Mouse (Mus musculus) mouse embryonic stem cell (cell line): ENCODE measurements around the gene Ptk6.
"Not testable (repeated sequence)": the region's sequence is repeated elsewhere in the genome, so short reads cannot be mapped to it uniquely, and the experiment has no call there.

Source experiments
- in situ Hi-C, 2 experiments: fragments of 300-500 bp; cut with MboI; formaldehyde crosslinking; loops; 1 replicate in 1 of 2; 3 replicates in 1 of 2; pipeline ENCODE4 v1.14.3; 2019 to 2020; ENCODE audit warnings: low sequenced_read_pairs in 2 of 2, low pct_unique_long_range_greater_than_20kb in 1 of 2, mixed read lengths in 1 of 2; ENCODE audit not compliant: unreplicated experiment in 1 of 2

Gene Ptk6

GRCm38 (mm10) chr2:181224994-181225393 is 22.4 kb upstream of the Ptk6 start:
- in situ Hi-C loops, result no loop called here

DNA sequence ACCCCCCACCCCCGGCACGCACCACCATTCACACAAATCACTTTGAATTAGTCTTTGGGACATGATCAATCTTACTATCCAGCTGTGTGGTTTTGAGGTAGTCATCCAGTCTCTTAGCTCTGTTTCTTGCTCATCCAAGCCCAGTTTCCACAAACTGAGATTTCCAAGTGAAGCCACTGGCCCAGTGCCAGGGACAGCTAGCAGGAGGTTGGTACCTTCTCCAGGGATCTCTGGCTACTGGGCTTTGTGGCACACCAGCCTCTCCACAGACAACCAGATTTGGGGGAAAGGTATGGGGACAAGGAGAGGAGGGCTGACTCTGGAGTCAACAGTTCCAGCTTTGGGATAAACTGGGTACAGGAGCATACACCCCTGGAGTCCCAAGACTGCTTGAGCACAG is 17.8 kb upstream of the Ptk6 start:
- in situ Hi-C loops, result no loop called here

DNA sequence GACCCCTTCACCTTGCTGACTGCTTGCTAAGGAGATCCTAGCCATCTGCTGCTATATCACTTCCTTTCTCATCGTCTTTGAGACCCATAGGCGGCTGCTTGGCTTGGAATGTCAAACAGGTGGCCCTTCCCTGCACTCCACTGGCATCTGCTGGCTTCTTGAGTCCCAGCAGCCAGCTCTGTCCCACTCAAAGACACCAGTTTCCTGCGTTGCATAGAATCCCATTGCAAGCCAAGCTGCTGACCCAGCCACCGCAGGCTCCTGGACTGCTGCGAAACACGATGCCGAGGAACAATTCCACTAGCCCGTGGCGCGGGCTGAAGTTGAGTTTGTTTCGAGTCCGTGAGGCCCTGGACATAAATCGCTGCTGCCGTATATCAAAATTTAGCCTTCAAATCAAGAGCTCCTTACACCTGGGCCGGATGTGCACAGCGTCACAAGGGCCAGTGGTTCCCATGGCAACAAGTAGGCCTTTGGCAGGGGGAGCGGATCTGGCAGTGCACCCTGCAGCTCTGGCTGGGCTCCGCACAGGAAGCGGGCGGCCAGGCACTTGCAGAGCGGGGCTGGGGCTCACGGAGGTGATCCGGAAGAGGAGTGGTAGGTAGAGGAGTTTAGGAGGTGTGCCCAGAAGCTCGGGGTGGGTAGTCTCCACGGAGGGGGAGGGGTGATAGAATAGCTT is 17.1 kb upstream of the Ptk6 start, which contains the start of gene Fndc11:
Gene Fndc11 (plus strand): TSS at position 476 of the 679 bp plus-strand sequence.
- in situ Hi-C loops, result no loop called here

- in situ Hi-C loops, result no loop called here
Observed at GRCm38 (mm10) chr2:181218881-181219485, 16.4 kb upstream of the Ptk6 start.

DNA sequence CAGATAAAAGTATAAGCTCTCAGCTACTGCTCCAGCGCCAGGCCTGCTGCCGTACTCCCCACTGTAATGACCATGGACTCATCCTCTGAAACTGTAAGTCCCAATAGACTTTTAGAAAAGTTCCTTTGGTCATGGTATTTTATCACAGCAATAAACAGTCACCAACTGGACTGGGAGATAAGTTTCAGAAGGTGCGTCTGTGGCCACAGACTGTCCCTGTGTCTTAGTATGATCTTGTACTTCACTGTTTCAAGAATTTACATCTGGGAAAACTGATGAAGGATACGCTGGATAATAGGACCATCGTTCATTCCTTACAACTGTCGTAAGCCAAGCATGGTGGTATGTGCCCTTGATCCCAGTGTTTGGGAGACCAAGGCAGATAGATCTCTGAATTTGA is 13.4 kb upstream of the Ptk6 start:
- in situ Hi-C loops, result no loop called here

- in situ Hi-C loops, result no loop called here
Observed at GRCm38 (mm10) chr2:181213021-181213445, 10.4 kb upstream of the Ptk6 start, which contains the start of gene Srms. TSS of gene Srms (minus strand) at chr2:181213185.

DNA sequence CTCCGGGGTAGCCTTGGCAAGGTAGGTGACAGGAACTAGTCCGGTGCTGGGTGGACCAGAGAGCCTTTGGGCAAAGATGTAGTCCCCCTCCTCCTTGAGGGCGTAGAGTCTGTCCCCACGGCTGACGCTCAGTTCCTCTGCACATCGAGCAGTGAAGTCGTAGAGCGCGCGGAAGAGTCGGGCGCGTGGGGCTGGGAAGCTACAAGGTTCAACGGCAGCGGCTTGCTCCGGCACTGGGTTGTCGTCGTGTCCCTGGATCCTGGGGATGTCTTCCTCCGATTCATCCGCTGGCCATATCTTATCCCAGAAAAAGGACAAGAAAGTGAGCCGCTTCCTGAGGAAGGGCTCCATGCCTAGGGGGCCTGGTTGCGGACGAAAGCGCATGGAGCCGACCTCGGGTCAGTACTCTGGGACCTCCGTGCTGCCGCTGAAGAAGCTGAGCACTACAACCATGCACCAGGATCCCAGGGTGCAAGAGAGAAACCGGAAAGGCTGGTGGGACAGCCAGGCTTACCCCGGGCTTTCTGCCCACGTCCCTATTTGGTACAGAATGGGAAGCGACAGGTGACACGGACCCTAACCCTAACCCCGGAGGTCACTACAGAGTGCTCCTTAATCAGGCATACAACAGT is 9.9 kb upstream of the Ptk6 start:
- in situ Hi-C loops, result no loop called here

DNA sequence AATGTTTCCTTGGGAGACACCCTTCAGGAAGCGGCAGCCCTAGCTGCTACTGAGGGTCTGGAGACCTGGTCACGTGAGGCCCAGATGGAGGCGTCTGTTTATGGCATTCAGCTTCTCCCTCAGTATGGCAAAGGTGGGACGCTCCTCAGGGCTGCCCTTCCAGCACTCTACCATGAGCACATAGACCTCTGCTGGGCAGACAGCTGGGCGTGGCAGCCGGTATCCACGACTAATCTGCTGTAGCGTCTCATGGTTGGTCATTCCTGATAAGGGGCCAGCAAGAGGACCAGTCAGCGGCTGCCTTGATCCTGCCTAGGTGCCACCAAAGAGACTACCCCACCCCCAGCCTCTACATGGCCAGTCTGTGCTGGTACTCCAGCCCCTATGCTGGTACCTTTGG is 3.5 kb upstream of the Ptk6 start:
- in situ Hi-C loops, result no loop called here

GRCm38 (mm10) chr2:181205678-181206077 is 3.1 kb upstream of the Ptk6 start:
- in situ Hi-C loops, result no loop called here

DNA sequence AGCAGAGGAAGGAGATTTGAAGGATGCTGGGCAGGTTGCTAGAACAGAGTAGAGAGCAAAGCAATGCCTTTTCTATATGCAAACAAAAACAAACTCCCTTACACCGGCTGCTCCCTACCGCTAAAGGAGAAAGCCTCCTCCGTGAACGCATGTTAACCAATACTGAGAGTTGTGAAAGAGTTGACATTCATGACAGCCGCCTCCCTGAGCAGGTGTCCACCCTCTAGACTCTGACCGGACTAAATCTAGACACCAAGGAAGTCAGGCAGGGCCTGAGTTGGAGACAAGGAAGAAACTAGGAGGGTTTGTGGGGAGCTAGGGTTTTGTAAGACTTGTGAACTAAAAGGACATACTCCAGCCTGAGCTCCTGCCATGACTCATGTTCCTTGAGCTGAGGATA is 297 bp upstream of the Ptk6 start:
- in situ Hi-C loops, result no loop called here

- in situ Hi-C loops, result no loop called here
Observed at GRCm38 (mm10) chr2:181201606-181202005, 983 bp downstream of the Ptk6 start.

GRCm38 (mm10) chr2:181196628-181197300 is 5.8 kb downstream of the Ptk6 start:
- in situ Hi-C loops, result no loop called here

GRCm38 (mm10) chr2:181193044-181193443 is 9.5 kb downstream of the Ptk6 start:
- in situ Hi-C loops, result no loop called here

GRCm38 (mm10) chr2:181191936-181192335 is 10.7 kb downstream of the Ptk6 start:
- in situ Hi-C loops, result no loop called here

- in situ Hi-C loops, result not testable (repeated sequence)
Observed at GRCm38 (mm10) chr2:181191385-181191784, 11.2 kb downstream of the Ptk6 start.

- in situ Hi-C loops, result no loop called here
Observed at GRCm38 (mm10) chr2:181189321-181189720, 13.3 kb downstream of the Ptk6 start.

- in situ Hi-C loops, result no loop called here
Observed at GRCm38 (mm10) chr2:181188681-181189080, 13.9 kb downstream of the Ptk6 start.

DNA sequence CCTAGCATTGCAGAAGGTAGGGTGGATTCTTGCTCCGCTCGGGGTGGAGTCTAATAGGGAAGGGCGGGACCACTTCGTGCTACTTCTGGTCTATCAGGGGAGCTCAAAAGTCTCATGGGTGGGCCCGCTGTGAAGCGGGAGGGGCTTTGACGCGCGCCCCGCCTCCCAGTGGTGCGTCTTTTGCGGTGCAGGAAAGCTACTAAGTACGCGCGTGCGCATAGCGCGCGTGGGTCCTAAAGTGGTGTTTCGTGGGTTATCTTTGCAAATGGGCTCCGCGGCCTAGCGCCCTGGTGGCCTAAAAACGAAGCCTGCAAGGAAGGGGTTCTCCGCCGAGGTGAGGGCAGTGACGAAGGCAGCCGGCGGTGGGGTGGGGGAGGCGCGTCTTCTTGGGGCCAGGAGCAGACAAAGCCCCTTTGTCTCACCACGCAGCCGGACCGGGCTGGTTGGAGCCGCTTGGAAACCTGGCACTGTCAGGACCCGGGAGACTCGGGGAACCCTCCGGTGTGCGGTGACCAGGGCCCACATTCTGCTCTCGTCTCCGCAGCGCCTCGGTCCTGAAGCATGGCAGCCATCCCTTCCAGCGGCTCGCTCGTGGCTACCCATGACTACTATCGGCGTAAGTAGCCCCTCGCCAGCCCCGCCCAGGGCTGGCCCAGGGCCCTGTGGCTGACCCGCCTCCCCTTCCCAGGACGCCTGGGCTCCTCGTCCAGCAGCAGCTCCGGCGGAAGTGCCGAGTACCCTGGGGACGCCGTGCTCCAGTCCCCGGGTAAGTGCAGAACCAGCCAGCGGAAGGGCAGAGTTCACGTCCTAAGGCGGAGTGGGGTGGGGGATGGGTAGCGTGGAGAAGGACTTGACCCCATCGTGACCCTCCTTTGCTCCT is 15.2 kb downstream of the Ptk6 start, which contains the start of gene Ppdpf:
Gene Ppdpf (plus strand): TSS at position 127 of the 880 bp plus-strand sequence.
- in situ Hi-C loops, result no loop called here
